In the genomic region with DNA sequence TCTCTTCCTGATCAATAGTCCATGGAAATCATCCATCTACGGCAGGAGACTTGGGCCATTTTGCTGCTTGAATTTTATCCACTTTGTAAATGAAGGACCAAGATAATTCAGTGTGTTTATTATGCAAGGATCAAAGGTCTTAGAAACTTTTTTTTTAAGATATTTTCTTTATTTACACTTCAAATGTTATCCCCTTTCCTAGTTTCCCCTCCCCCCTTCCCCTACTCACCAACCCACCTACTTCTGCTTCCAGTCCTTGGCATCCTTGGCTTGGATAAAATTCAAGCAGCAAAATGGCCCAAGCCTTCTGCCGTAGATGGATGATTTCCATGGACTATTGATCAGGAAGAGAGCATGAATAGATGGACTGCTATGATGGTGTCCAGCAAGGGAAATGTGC, we compare ENCODE assay signal across 28 mouse cellular contexts. TPM values are rescaled to one million over a fixed set of nuclear protein-coding genes. Genes with fewer than 3 reads are reported as not detected.
"Had no signal": no experiment of that assay in that cellular context is flagged by ENCODE, and none has a peak within 500 bp of the region (broad histone marks: within the 10 kb centered on the region; RNA-seq: fewer than 3 reads in every experiment).

No protein-coding gene starts in this region.

- H3K9me3 ChIP-seq: embryonic facial prominence, embryonic 10.5 days; embryonic facial prominence, embryonic 12.5 days; embryonic facial prominence, embryonic 13.5 days; embryonic facial prominence, embryonic 15.5 days; forebrain, embryonic 10.5 days; forebrain, embryonic 12.5 days; forebrain, embryonic 13.5 days; forebrain, embryonic 15.5 days had no signal

- H3K9ac ChIP-seq: embryonic facial prominence, embryonic 12.5 days; embryonic facial prominence, embryonic 13.5 days; embryonic facial prominence, embryonic 15.5 days; forebrain, embryonic 12.5 days; forebrain, embryonic 13.5 days; forebrain, embryonic 15.5 days; forebrain, postnatal 0 days had no signal

- H3K36me3 ChIP-seq: embryonic facial prominence, embryonic 10.5 days; embryonic facial prominence, embryonic 12.5 days; embryonic facial prominence, embryonic 13.5 days; embryonic facial prominence, embryonic 15.5 days; forebrain, embryonic 10.5 days; forebrain, embryonic 12.5 days; forebrain, embryonic 15.5 days had no signal

- ATAC-seq: forebrain, embryonic 13.5 days; forebrain, embryonic 14.5 days; forebrain, embryonic 15.5 days; forebrain, embryonic 16.5 days; forebrain, postnatal 0 days had no signal

- H3K27me3 ChIP-seq: embryonic facial prominence, embryonic 12.5 days; embryonic facial prominence, embryonic 13.5 days; embryonic facial prominence, embryonic 15.5 days; forebrain, embryonic 12.5 days; forebrain, embryonic 13.5 days; forebrain, embryonic 15.5 days had no signal

- DNase-seq: cerebellum, adult 2 months; cerebellum, adult 8-10 months; cerebellum, adult 9-10 months; cerebellum, adult 9-11 months; cerebellum, postnatal 10 days; cerebellum, postnatal 14 days; cerebellum, postnatal 25 days; cerebellum, postnatal 36 days; embryo, embryonic 11 days; forebrain, postnatal 0 days; gastrocnemius, adult 2 months; gastrocnemius, postnatal 10 days; gastrocnemius, postnatal 14 days; gastrocnemius, postnatal 25 days; gastrocnemius, postnatal 36 days; heart, adult 11 months; heart, adult 18-20 months had no signal

- H3K4me2 ChIP-seq: embryonic facial prominence, embryonic 12.5 days; embryonic facial prominence, embryonic 13.5 days; embryonic facial prominence, embryonic 15.5 days; forebrain, embryonic 12.5 days; forebrain, embryonic 13.5 days; forebrain, embryonic 15.5 days had no signal

- H3K4me3 ChIP-seq: embryonic facial prominence, embryonic 10.5 days; embryonic facial prominence, embryonic 12.5 days; embryonic facial prominence, embryonic 13.5 days; embryonic facial prominence, embryonic 15.5 days; erythroblast, embryonic 14.5 days; forebrain, embryonic 10.5 days; forebrain, embryonic 12.5 days; forebrain, embryonic 13.5 days; forebrain, embryonic 15.5 days; gastrocnemius, adult 2 months had no signal

- H3K4me1 ChIP-seq: embryonic facial prominence, embryonic 10.5 days; embryonic facial prominence, embryonic 12.5 days; embryonic facial prominence, embryonic 13.5 days; embryonic facial prominence, embryonic 15.5 days; forebrain, embryonic 10.5 days; forebrain, embryonic 12.5 days; forebrain, embryonic 13.5 days; forebrain, embryonic 15.5 days had no signal

- H3K27ac ChIP-seq: embryonic facial prominence, embryonic 10.5 days; embryonic facial prominence, embryonic 12.5 days; embryonic facial prominence, embryonic 13.5 days; embryonic facial prominence, embryonic 15.5 days; forebrain, embryonic 10.5 days; forebrain, embryonic 12.5 days; forebrain, embryonic 13.5 days; forebrain, embryonic 15.5 days; gastrocnemius, adult 2 months had no signal

RNA-seq across cellular contexts. Expression of a gene that starts 38.1 kb away (rescaled TPM):
- polyA plus RNA-seq: erythroblast, embryonic 14.5 days had no signal
